Mouse (Mus musculus): ENCODE data around the gene Hgf. TPM values are rescaled to one million over a fixed set of nuclear protein-coding genes. Genes with fewer than 3 reads are reported as not detected.

Gene Hgf
- under 1 TPM; 0.77 to 0.84 TPM for total RNA-seq (2021)
- long read RNA-seq, experiment 1, partial matches to known transcripts: 0 of 2 reads
- long read RNA-seq, experiment 1, other reads (novel, unspliced or antisense): 1 of 2 reads
- long read RNA-seq, experiment 2, partial matches to known transcripts: 2 of 2 reads
- long read RNA-seq, experiment 2, other reads (novel, unspliced or antisense): 0 of 2 reads

DNA sequence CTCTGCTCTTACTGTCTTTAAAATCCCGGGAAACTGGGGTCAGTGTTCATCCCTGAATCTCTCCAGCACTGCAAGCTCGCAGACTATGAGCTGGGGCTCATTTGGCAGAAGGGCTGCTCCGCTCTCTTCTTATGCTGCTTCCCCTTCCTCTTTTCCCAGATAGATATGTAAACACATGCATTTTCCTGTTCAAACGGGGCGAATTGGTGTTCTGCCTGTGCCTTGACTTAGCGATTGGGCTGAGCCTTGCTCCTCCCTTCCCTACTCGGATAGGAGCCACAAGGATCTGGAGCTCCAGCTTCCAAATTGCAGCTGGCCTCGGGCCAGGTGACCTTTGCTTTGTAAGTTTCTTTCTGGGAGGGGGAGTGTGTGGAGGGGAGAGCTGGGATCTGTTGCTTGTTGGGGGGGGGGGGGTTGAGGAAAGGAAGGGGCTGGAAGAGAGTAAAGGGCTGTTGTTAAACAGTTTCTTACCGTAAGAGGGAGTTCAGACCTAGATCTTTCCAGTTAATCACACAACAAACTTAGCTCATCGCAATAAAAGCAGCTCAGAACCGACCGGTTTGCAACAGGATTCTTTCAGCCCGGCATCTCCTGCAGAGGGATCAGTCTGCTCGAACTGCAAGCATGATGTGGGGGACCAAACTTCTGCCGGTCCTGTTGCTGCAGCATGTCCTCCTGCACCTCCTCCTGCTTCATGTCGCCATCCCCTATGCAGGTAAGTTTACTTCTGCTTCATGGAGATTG is at the start of gene Hgf:
Hgf (plus strand) TSS at position 192 of the 744 bp plus-strand sequence.
- peak; percentile 51 to 70 for DNase-seq

DNA sequence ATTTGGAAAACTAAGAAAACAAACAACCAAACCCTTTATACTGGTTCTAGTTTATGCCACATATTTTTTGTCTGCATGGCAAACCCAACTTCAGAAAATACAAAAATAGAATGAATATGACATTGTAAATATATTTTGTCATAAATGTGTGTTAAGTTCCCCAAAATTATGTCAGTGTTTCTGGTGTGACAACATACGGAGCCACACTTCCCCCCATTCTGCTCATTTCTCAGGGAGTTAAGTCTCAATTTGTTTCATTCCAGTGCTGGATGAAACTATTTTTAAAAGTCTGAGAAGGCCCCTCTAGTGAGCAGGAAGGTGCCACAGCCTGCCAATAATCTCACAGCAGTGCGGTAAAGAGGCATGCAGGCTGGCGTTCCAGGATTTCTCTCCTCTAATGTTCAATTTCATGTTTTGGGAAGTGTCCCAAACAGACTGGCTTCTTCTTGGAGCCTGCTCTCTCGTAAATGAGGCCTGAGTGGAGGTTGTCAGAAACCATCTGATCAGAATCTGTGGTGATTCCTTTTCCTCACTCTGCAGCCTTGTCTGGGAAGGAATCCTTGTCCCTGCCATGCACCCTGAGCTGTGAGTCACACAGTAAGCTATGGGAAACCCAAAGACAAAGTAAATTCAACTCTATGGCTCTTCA is 46.5 kb upstream of the Hgf start:
- DNase-seq: no peak

DNA sequence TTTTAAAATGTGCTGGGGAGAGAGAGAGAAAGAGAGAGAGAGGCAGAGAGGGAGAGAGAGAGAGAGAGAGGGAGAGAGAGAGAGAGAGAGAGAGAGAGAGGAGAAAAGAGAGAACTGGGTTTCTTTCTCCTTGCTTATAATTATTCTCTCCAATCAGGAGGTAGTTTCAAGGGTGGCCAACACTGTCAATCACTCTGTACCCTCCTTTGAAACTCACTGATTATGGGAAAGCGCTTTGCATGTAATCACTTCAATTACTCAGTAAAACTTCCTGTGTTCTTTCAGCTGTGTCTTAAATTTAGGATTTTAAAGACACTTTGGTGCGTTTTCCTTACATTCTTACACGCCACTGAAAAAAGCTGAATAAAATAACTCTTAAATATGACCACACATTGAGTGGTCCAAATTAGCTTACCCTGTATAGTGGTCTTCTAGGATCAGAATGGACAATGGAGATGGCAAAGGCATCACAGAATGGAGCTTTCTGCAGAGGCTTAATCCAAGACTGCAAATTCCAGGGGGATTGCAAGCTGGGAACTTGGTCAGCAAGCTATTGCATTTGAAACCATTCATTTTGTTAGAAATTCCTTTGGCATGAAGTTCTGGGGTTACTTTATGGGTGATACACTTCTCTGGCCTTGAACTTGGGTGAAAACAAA is 21.5 kb upstream of the Hgf start:
- DNase-seq: no peak

DNA sequence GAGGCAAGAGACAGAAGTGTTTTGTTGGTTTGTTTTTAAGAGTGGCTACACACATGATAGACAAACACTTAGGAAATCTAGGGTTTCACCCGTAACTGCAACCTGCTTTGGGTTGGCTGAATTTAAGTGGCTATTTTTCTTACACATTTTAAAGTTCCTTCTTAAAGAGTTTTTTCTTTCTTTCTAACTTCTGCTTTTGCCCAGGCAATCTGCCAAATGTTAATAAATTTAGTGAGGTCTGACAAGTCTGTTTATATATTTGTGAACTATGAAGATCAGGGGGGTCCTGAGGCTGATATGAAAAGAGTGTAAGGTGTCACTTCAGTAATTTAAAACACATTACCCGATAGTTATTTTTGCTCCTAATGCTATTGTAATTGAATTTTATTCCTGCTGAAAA is 15.2 kb upstream of the Hgf start:
- DNase-seq: no peak

DNA sequence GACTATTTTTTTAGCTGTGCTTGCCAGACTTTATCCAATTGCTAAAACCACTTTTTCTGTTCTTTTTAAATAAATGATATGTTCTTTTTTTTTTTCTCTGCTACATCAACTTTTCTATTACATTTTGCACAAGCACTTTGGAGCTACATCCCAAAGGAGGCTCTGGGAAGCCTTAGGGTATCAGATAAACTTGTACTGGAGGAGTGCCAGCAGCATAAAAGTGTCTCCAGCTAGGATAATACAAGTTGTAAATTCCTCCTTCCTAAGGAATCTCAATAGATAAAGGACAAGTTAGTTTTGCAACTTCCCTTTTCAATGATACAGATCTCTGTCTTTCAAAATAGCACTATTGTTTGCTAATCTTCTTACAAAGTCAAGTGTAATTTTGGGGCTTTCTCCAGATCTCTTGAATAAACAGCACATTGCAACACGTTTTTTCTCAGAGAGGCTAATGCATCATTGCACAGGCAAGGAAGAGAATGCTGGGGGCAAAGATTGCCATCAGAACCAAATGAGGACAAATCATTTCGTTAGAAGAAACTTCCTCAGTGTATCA is 11.7 kb upstream of the Hgf start:
- DNase-seq: no peak

DNA sequence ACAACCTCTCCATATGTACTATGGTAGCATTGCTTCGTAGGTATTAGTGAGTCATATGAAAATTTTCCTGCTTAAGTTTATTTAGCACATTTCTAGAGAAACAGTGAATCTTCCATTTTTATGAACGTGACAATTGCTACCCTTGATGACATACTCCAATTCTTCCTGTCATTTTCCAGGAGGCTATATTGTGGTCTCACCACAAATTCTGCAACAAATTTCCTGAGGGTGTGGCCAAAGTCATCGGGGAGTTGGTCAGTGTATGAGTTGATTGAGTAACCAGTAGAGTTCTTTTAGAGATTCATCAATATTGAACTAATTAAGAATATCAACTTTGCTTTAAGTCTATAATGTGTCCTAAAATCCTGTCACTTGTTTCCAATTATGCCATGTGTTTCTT is 5.8 kb upstream of the Hgf start:
- DNase-seq: no peak

DNA sequence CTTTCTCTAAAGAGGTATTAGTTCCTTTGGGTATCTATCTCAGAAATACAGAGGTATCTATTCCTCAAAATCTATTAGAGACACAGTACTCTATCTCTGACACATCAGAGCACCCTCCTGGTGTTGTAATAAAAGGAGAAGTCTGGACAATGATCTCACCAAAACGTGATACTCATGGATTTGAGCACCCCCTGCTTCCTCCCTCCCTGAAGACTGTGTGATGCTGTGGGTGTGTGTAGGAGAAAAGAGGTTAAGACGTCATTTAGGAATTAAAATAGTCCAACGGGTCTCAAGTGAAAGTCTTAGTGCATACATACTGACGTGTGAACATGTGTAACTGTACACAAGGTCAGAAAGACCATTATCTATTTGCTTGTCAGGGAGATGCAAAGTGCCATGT is 648 bp upstream of the Hgf start:
- DNase-seq: peak in 1 of 2 experiments; percentile 2

DNA sequence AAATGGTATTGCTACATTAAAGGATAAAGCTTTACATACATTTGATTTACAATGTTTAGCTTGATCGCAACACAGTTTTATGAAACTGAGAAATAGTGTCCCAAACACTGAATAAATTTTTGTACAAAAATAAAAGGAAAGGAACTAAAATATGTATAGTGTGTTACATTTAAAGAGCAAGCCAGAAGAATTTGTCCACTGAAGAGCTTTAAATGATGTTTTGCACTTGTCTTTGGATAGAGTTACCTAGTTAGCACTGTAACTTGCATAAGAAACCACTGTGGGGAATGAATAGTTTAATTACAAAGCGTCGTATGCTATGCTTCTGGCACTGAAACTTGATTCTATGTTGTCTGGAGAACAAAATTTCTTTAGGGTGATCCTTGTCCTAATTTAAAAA is 7.0 kb downstream of the Hgf start:
- no peak for DNase-seq

DNA sequence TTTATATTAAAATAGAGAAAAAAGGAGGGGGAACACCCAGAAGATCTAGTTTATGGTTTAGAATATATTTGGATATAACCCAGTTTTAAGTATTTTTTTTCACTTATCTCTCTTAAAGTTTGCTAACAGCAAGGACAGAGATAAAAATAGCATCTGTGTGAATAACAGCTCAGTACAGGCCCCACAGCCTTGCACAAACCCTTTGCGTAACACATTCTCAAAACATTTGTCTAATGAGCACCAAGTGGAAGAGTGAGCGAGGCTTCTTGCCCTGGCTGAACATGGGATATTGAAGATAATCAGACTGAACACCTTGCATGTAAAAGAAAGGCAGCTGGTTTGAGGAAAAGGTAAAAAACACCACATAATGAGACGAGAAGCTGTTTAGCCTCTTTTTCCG is 15.7 kb downstream of the Hgf start:
- no peak for DNase-seq

DNA sequence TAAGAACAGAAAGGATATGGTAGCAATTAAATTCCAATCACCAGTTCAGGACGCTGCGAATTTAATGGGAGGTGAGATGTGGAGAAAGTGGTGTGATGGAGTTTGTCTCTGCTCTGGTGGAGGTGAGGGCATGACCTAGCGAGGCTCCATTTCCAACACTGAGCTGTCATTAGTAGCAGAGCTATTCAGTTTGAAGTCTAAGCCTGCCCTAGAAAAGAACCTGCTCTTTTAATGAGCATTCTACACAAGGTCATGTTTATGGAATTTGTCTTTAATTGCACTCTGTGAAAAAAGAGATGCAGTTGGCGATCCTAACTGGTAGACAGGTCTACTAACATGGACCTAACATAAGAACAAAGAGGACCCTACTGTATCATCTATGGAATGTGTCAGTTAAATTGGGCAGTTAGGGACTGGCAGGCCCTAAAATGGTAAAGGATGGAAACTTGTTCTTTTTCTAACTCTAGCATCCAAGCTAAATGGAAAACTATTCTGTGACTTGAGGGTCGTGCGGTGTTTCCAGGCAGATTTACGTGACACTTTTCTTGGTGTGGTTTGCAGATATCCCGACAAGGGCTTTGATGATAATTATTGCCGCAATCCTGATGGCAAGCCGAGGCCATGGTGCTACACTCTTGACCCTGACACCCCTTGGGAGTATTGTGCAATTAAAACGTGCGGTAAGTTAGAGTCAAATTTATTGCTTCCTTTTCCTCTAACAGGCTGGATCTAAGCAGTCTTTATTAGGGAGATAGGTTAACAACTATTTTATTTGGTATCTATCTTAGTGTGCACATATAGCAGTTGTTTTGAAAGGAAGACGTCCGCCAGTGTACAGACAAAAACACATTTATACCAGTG is 24.8 kb downstream of the Hgf start:
- DNase-seq: no peak

DNA sequence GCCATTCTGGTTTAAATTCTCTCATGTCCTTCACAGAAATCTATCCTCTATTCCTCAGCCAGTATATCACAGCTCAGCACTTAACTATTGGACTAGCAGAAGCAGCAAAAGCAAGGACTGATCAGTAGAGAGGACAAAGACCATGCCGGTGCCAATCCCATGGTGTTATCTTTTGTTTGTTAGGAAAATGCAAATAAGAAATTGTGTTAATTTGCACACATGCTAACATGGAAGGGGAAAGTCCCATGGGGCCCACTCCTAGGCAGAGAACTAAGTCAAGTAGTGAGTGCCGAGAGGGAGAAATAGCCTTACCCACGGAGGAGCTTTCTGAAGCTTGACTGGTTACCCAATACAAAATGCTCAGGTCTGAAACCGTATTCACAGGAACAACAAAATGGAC is 42.4 kb downstream of the Hgf start:
- no peak for DNase-seq

DNA sequence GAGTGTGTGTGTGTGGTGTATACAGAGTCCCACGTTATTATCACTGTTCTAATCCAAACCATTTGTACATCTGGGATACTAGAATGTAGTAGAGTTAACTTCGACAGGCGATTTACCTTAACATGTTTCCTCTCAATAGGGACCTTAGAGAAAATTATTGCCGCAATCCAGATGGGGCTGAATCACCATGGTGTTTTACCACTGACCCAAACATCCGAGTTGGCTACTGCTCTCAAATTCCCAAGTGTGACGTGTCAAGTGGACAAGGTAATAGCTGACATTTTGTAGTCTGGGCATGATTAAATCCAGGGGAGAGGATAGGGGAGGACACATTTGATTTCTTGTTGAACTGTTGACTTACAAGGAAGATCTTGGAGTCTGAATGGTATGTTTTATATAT is 44.7 kb downstream of the Hgf start:
- no peak for DNase-seq

DNA sequence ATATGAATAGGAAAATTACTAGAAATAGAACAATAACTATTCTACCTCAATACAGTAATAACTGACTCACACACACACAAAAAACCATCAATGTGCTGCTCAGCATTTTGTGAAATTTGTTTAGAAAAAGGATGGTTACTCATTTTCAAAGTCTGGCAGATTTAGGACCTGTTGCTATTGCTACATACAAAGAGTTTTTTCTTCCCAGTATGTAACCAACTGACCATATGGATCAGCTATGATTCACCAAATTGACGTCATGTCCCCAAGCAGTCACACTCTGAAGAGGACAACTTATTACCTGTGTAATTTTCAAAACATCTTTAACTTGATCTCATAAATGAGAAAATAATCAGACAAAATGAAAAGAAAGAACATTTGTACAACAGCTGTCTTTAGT is 48.2 kb downstream of the Hgf start:
- no peak for DNase-seq

DNA sequence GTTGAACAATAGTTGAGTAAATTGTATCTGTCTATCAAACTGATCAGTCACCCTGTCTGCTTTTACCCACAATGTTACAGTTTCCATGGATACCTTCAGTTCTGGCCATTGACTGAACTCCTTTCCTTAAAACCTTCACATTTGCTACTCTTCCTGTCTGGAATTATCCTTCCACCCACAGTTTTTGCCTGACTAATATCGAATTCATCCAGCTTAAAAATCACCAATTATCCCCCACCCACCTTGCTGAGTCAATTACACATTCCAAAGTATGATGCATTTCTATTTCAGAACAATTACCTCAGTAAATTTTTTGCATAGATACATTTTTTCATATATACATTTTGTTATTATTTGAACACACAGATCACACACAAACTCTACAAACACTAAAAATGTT is 79.7 kb downstream of the Hgf start:
- DNase-seq: no peak

DNA sequence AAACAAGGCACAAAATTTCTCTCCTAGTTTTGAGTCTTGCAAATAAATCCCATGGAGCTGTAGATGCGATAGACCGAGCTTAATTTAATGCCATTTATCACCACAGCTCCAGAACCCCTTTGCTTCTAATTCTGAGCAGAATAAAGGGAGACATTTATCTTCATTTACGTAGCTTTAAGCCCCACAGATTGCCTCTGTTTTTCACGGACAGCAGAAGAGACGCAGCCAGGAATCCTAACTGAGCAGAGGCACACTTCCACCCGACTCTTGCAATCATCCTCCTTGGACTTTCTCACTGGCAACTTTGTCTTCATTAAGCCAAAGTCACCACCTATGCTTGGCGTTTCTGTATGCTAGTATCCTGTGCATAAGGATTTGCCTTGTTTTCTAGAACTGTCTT is 93.1 kb downstream of the Hgf start:
- no peak for DNase-seq

DNA sequence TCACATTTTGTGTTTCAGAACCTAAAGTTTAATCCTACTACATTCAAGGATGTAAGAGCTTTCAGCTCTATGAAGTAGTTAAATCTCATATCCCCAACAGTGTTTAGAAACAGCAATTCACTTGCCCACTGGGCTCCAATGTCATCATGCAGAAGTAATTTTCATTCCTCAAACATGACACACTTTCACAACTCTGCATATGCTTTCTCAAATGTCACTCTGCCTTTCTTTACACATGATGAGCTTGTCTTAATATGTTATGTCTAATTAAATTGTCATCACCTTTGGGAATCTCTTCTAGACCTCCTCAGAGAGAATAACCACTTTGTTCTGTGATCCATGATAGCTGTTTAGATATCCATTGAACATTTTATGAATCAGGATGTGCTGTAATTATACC is 94.4 kb downstream of the Hgf start:
- no peak for DNase-seq

DNA sequence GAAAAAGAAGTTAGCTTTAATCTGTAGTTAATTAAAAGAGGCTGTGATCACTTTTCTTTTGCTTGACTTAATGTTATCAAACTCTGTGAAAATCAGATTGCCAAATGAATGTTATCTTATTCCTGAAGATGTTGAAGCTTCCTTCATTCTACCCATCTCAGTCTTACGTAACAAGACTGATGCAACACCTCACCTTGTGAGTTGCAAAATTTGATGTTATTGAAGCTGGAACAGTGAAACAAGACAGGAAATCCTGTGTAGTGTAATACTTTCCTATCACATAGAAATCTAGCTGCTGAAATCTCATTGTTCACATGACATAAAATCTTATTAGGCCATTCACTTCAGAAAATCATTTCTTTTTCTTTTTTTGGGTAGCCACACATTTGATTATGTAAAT is 96.9 kb downstream of the Hgf start:
- DNase-seq: no peak

DNA sequence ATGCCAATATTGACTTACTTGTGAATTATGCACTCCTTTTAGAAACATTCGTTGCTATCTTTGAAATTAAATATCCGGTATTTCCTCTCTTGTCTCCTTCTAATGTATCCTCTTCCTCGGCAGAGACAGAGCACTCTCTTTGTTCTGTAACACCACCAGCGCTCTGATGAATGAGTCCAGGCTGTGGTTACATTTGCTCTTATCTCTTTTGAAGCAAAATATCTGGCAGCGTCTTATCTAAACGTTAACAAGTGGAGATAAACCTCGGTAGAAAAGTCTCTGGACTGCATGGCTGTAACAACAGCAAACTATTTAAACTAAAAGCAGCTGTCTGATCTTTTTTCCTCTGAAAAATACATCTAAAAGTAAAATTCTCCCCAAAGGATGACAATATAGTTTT is 100.7 kb downstream of the Hgf start:
- no peak for DNase-seq
